Mouse (Mus musculus) MEL (cell line): ENCODE data around the gene Chpf. TPM values are rescaled to one million over a fixed set of nuclear protein-coding genes. Genes with fewer than 3 reads are reported as not detected.

Experiments
- DNase-seq: peaks from one replicate; pipeline ENCODE4 v3.0.0; 2011; ENCODE audit warnings: low read depth, low spot score
- H3K27ac ChIP-seq: 2 replicates; pipeline ENCODE4 v1.5.1; 2012; ENCODE audit warnings: low read depth, mild to moderate bottlenecking, control low read depth, low read length, moderate library complexity; ENCODE audit not compliant: control insufficient read depth
- H3K27me3 ChIP-seq, 2 experiments: fragments of 150-350 bp in 1 of 2; sonication (generic) in 1 of 2; 2 replicates each; pipeline ENCODE4 v1.6.1; 2012; ENCODE audit warnings: low read length in 2 of 2, mild to moderate bottlenecking in 2 of 2, improper control_type of control experiment in 1 of 2, moderate library complexity in 1 of 2; ENCODE audit not compliant: insufficient read depth in 2 of 2, control insufficient read depth in 1 of 2
- H3K36me3 ChIP-seq, 2 experiments: 2 replicates each; pipeline ENCODE4 v1.6.1; 2012 to 2014; ENCODE audit warnings: low read length in 2 of 2, improper control_type of control experiment in 1 of 2, inconsistent platforms in 1 of 2, mild to moderate bottlenecking in 1 of 2; ENCODE audit not compliant: insufficient read depth in 2 of 2, control insufficient read depth in 1 of 2
- H3K4me1 ChIP-seq, 2 experiments: fragments of 150-350 bp in 1 of 2; sonication (generic) in 1 of 2; 2 replicates each; pipeline ENCODE4 v1.6.1; 2012; ENCODE audit warnings: low read length in 2 of 2, improper control_type of control experiment in 1 of 2, mild to moderate bottlenecking in 1 of 2; ENCODE audit not compliant: insufficient read depth in 2 of 2, control insufficient read depth in 1 of 2
- H3K4me3 ChIP-seq, 2 experiments: fragments of 150-350 bp in 1 of 2; sonication (generic) in 1 of 2; 2 replicates each; pipeline ENCODE4 v1.5.1; 2012; ENCODE audit warnings: low read depth in 2 of 2, low read length in 2 of 2, mild to moderate bottlenecking in 2 of 2, moderate library complexity in 2 of 2, control low read depth in 1 of 2, improper control_type of control experiment in 1 of 2; ENCODE audit not compliant: control insufficient read depth in 1 of 2, insufficient read depth in 1 of 2
- H3K79me2 ChIP-seq: 2 replicates; pipeline ENCODE4 v1.6.1; 2012; ENCODE audit warnings: mild to moderate bottlenecking, low read length, moderate library complexity; ENCODE audit not compliant: control insufficient read depth, poor library complexity, insufficient read depth
- H3K9ac ChIP-seq: 2 replicates; pipeline ENCODE4 v1.6.1; 2012; ENCODE audit warnings: low read depth, mild to moderate bottlenecking, control low read depth, low read length, moderate library complexity; ENCODE audit not compliant: control insufficient read depth, poor library complexity, severe bottlenecking
- H3K9me3 ChIP-seq: fragments of 150-350 bp; sonication (generic); replicated peaks from 2 replicates; pipeline ENCODE4 v1.6.1; 2012; ENCODE audit warnings: mild to moderate bottlenecking, low read length, improper control_type of control experiment, moderate library complexity; ENCODE audit not compliant: insufficient read depth
- CTCF ChIP-seq, 3 experiments: IDR thresholded peaks in 2 of 3; conservative IDR thresholded peaks in 1 of 3; 2 replicates each; pipeline ENCODE4 v1.5.1; 2011 to 2012; ENCODE audit warnings: low read length in 3 of 3, low read depth in 2 of 3, mild to moderate bottlenecking in 2 of 3, improper control_type of control experiment in 1 of 3, inconsistent platforms in 1 of 3, mixed read lengths in 1 of 3, moderate library complexity in 1 of 3; ENCODE audit not compliant: control insufficient read depth in 1 of 3, insufficient read depth in 1 of 3, poor library complexity in 1 of 3, severe bottlenecking in 1 of 3
- E2F4 ChIP-seq: IDR thresholded peaks from 2 replicates; pipeline ENCODE4 v1.6.1; 2011; ENCODE audit warnings: low read depth, low read length, improper control_type of control experiment, borderline replicate concordance
- ELF1 ChIP-seq: IDR thresholded peaks from 2 replicates; pipeline ENCODE4 v1.6.1; 2014; ENCODE audit warnings: low read depth, mild to moderate bottlenecking, inconsistent platforms, low read length, improper control_type of control experiment, moderate library complexity
- EP300 ChIP-seq, 2 experiments: IDR thresholded peaks; 2 replicates each; pipeline ENCODE4 v1.6.1; 2011; ENCODE audit warnings: improper control_type of control experiment in 2 of 2, low read length in 2 of 2, low read depth in 1 of 2, mild to moderate bottlenecking in 1 of 2
- GABPA ChIP-seq: IDR thresholded peaks from 2 replicates; pipeline ENCODE4 v1.6.1; 2012; ENCODE audit warnings: low read depth, mild to moderate bottlenecking, inconsistent platforms, low read length, improper control_type of control experiment, moderate library complexity
- GATA1 ChIP-seq: IDR thresholded peaks from 2 replicates; pipeline ENCODE4 v1.6.1; 2011; ENCODE audit warnings: low read depth, low read length, improper control_type of control experiment
- JUND ChIP-seq: IDR thresholded peaks from 2 replicates; pipeline ENCODE4 v1.6.1; 2011; ENCODE audit warnings: low read depth, mild to moderate bottlenecking, improper control_type of control experiment, low read length
- KAT2A ChIP-seq: conservative IDR thresholded peaks from 2 replicates; pipeline ENCODE4 v1.6.1; 2012; ENCODE audit warnings: low read depth, low read length, improper control_type of control experiment, inconsistent platforms
- MAZ ChIP-seq: IDR thresholded peaks from 2 replicates; pipeline ENCODE4 v1.6.1; 2012; ENCODE audit warnings: low read depth, mild to moderate bottlenecking, inconsistent platforms, low read length, improper control_type of control experiment
- MEF2A ChIP-seq: IDR thresholded peaks from 2 replicates; pipeline ENCODE4 v1.6.1; 2014; ENCODE audit warnings: low read depth, mild to moderate bottlenecking, inconsistent platforms, low read length, improper control_type of control experiment; ENCODE audit not compliant: poor library complexity, insufficient replicate concordance, severe bottlenecking; ENCODE audit errors: extremely low read depth
- MXI1 ChIP-seq: IDR thresholded peaks from 2 replicates; pipeline ENCODE4 v1.6.1; 2011; ENCODE audit warnings: mild to moderate bottlenecking, low read depth, low read length, improper control_type of control experiment
- NELFE ChIP-seq: IDR thresholded peaks from 2 replicates; pipeline ENCODE4 v1.6.1; 2011; ENCODE audit warnings: low read depth, low read length, improper control_type of control experiment
- NRF1 ChIP-seq: IDR thresholded peaks from 2 replicates; pipeline ENCODE4 v1.6.1; 2014; ENCODE audit warnings: low read depth, mild to moderate bottlenecking, inconsistent platforms, low read length, improper control_type of control experiment, moderate library complexity; ENCODE audit not compliant: poor library complexity, insufficient read depth, severe bottlenecking
- POLR2AphosphoS5 ChIP-seq: IDR thresholded peaks from 2 replicates; pipeline ENCODE4 v1.6.1; 2012; ENCODE audit warnings: low read depth, borderline replicate concordance, mild to moderate bottlenecking, inconsistent platforms, low read length, moderate library complexity, mixed read lengths
- RAD21 ChIP-seq: IDR thresholded peaks from 2 replicates; pipeline ENCODE4 v1.6.1; 2011; ENCODE audit warnings: mild to moderate bottlenecking, low read depth, low read length, improper control_type of control experiment
- SMC3 ChIP-seq: IDR thresholded peaks from 2 replicates; pipeline ENCODE4 v1.6.1; 2011; ENCODE audit warnings: low read depth, low read length, improper control_type of control experiment
- TBP ChIP-seq: IDR thresholded peaks from 2 replicates; pipeline ENCODE4 v1.8.0; 2011; ENCODE audit warnings: low read depth, low read length, improper control_type of control experiment
- UBTF ChIP-seq: IDR thresholded peaks from 2 replicates; pipeline ENCODE4 v1.6.1; 2012; ENCODE audit warnings: low read depth, mild to moderate bottlenecking, inconsistent platforms, low read length, improper control_type of control experiment, moderate library complexity, borderline replicate concordance; ENCODE audit not compliant: insufficient read depth
- USF1 ChIP-seq: IDR thresholded peaks from 2 replicates; pipeline ENCODE4 v1.6.1; 2014; ENCODE audit warnings: low read depth, mild to moderate bottlenecking, inconsistent platforms, low read length, improper control_type of control experiment, moderate library complexity
- ZNF384 ChIP-seq: IDR thresholded peaks from 2 replicates; pipeline ENCODE4 v1.6.1; 2012; ENCODE audit warnings: low read depth, mild to moderate bottlenecking, inconsistent platforms, low read length, improper control_type of control experiment
- polyA plus RNA-seq, 2 experiments: library from polyadenylated mRNA; stranded (reverse) in 1 of 2; unstranded in 1 of 2; fragments of >175 nt in 1 of 2; fragments of >200 nt in 1 of 2; gene quantifications; 2 replicates each; pipeline versions ENCODE4 v1.2.1 to v1.2.4; 2012; ENCODE audit warnings: low replicate concordance in 2 of 2, low read depth in 1 of 2; ENCODE audit not compliant: insufficient read length in 2 of 2, insufficient read depth in 1 of 2, missing spikeins in 1 of 2
- total RNA-seq: library from RNA; depleted of rRNA; stranded (reverse); fragments of 300-350 nt; gene quantifications from 2 replicates; pipeline ENCODE4 v1.2.3, GENCODE M21; 2012

Chpf gene
- total and polyA plus RNA-seq, 3 experiments, result 32.3 to 49.0 TPM; not detected in 1

DNA sequence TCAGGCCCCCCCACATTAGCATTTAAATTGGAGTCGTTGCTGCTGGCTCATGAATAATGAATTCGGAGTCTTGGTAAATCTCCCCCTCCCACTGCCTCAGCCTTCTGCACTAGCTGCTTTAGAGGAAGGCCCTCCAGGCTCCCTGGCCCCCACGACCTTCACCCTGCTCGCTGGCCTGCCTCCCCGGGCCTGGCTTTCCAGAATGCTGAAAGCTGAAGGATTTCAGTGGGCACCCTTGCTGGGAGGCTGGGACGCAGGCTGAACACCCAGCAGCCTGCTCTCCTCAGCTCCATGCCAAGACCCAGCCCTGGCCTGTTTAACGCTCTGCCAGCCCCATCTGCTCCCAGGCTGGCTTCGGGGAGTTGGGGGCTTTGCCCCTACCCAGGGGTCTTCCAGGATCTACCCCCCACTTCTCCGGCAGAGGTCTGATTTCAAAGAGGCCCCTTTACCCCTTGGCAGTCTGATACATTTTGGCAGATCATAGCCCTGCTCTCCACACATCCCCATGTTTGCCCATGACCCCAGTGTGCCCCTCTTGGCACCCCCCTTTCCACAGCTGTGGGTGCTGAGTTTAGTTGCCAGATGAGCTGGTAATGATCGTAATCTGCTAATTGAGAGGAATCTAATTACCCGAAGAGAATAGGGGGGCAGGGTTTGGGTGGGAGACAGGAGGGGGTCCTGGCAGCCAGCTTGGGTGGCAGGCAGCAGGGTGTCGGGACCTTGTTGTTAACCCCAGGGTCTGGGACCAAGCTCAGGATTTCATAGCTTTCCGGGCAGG is 35.7 kb downstream of the Chpf start:
- no peak for DNase-seq
- H3K9me3 ChIP-seq, result no peaks in the 10 kb centered on the region
- H3K27me3 ChIP-seq, result no peaks in the 10 kb centered on the region
- TF ChIP-seq MXI1, result no peak
- TF ChIP-seq KAT2A, result no peak
- no peak for TF ChIP-seq SMC3
- TF ChIP-seq TBP, result no peak
- TF ChIP-seq RAD21, result no peak
- no peak for TF ChIP-seq CTCF (IDR thresholded peaks at IDR 0.05 in 2 of 3, conservative IDR thresholded peaks at IDR 0.05 in 1 of 3; ENCODE audit: control insufficient read depth in 1 of 3, insufficient read depth in 1 of 3, low read depth in 2 of 3, low read length in 3 of 3, poor library complexity in 1 of 3, severe bottlenecking in 1 of 3)
- no peak for TF ChIP-seq GATA1
- TF ChIP-seq ELF1, result no peak
- no peak for TF ChIP-seq POLR2AphosphoS5
- TF ChIP-seq USF1, result no peak
- no peak for TF ChIP-seq GABPA
- no peak for TF ChIP-seq E2F4
- TF ChIP-seq JUND, result no peak
- no peak for TF ChIP-seq UBTF
- no peak for TF ChIP-seq NRF1
- TF ChIP-seq MAZ, result no peak
- TF ChIP-seq MEF2A, result no peak
- TF ChIP-seq ZNF384, result no peak
- no peak for TF ChIP-seq EP300 (IDR thresholded peaks at IDR 0.05; ENCODE audit: low read depth in 1 of 2, low read length in 2 of 2)
- TF ChIP-seq NELFE, result no peak
- H3K4me3 ChIP-seq, result no peak overlapping the region
- no peaks in the 10 kb centered on the region; the same call in 1 of the 2 replicates for H3K79me2 ChIP-seq
- peaks cover 12 to 25% of the 10 kb centered on the region in 2 experiments; a peak in 3 of 4 replicates for H3K4me1 ChIP-seq
- peaks cover 0 to 16% of the 10 kb centered on the region in 2 experiments; a peak in 2 of 4 replicates for H3K36me3 ChIP-seq
- no peak overlapping the region for H3K27ac ChIP-seq
- no peak overlapping the region for H3K9ac ChIP-seq
